8 mouse cellular contexts compared by ENCODE assay signal in genomic region chr1:87418733-87419132, GRCm38 (mm10). TPM values are rescaled to one million over a fixed set of nuclear protein-coding genes. Genes with fewer than 3 reads are reported as not detected.
DNase-seq lines count a peak whose midpoint lies in the region; ATAC-seq and TF ChIP-seq lines count a peak whose summit lies in the region.

No protein-coding gene starts in this region.

- H3K4me2 ChIP-seq in liver, embryonic 12.5 days = no peak overlapping the region
- no peak overlapping the region for H3K4me2 ChIP-seq in liver, embryonic 13.5 days

- no peaks in the 10 kb centered on the region for H3K4me1 ChIP-seq in liver, adult 2 months (ENCODE audit: control insufficient read depth, insufficient read depth, low read length)
- no peaks in the 10 kb centered on the region for H3K4me1 ChIP-seq in liver, embryonic 12.5 days
- no peaks in the 10 kb centered on the region for H3K4me1 ChIP-seq in liver, embryonic 13.5 days (replicated peaks)

- H3K9me3 ChIP-seq in liver, embryonic 12.5 days (replicated peaks) = no peaks in the 10 kb centered on the region
- H3K9me3 ChIP-seq in liver, embryonic 13.5 days (replicated peaks) = no peaks in the 10 kb centered on the region

- TF ChIP-seq POLR2A in liver, adult 2 months (IDR thresholded peaks at IDR 0.05; ENCODE audit: extremely low read depth, insufficient read depth, low read length) = no peak
- no peak for TF ChIP-seq POLR2A in brain, embryonic 14.5 days (IDR thresholded peaks at IDR 0.05; ENCODE audit: borderline replicate concordance, extremely low read depth, insufficient read depth, insufficient read length, poor library complexity, severe bottlenecking)

- no peak overlapping the region for H3K27ac ChIP-seq in liver, adult 2 months (replicated peaks; ENCODE audit: insufficient read depth, low read depth, low read length)
- no peak overlapping the region for H3K27ac ChIP-seq in liver, embryonic 12.5 days
- no peak overlapping the region for H3K27ac ChIP-seq in liver, embryonic 13.5 days

- H3K79me2 ChIP-seq in liver, adult 2 months (ENCODE audit: control insufficient read depth, insufficient read depth, low read length) = no peaks in the 10 kb centered on the region; the same call in 1 of the 2 replicates

- no peak for TF ChIP-seq CTCF in liver, adult 2 months (IDR thresholded peaks at IDR 0.05; ENCODE audit: low read depth, low read length)
- peak; percentile 55; the same call in 1 of the 2 replicates for TF ChIP-seq CTCF in brain, embryonic 14.5 days (IDR thresholded peaks at IDR 0.05; ENCODE audit: borderline replicate concordance, extremely low read depth, insufficient read depth, insufficient read length)

- intact Hi-C loops in gastrocnemius, postnatal 14 days (cut with DNase I; ENCODE audit: low total_unique reads) = no loop called here

- ATAC-seq in liver, embryonic 12.5 days = no peak
- ATAC-seq in liver, embryonic 13.5 days (ENCODE audit: low read depth) = no peak

- H3K27me3 ChIP-seq in liver, adult 2 months (ENCODE audit: control insufficient read depth, insufficient read depth, low read length) = no peaks in the 10 kb centered on the region
- H3K27me3 ChIP-seq in liver, embryonic 12.5 days (replicated peaks) = no peaks in the 10 kb centered on the region
- no peaks in the 10 kb centered on the region for H3K27me3 ChIP-seq in liver, embryonic 13.5 days

- DNase-seq in cerebellum, postnatal 10 days = peak; percentile 30 to 38
- no peak for DNase-seq in cerebellum, adult 11-12 months
- peak; percentile 68 for DNase-seq in liver, adult 2 months (ENCODE audit: extremely low read depth, low read depth, low spot score)
- DNase-seq in brain, embryonic 14.5 days (ENCODE audit: low read depth) = peak; percentile 78
- DNase-seq in liver, embryonic 13.5 days = peak; percentile 10
- DNase-seq in ovary, postnatal 10 days (ENCODE audit: low spot score) = no peak
- DNase-seq in gastrocnemius, postnatal 14 days = no peak

- 79% methylated on average over 4 of the region's 4 CpGs for WGBS in liver, adult 2 months
- 79% methylated on average over 4 of the region's 4 CpGs for WGBS in liver, embryonic 12.5 days (ENCODE audit: insufficient replicate concordance)
- WGBS in liver, embryonic 13.5 days (ENCODE audit: insufficient replicate concordance) = 77% methylated on average over 4 of the region's 4 CpGs

- H3K9ac ChIP-seq in liver, adult 2 months (ENCODE audit: low read depth, low read length) = no peak overlapping the region
- no peak overlapping the region for H3K9ac ChIP-seq in liver, embryonic 12.5 days
- H3K9ac ChIP-seq in liver, embryonic 13.5 days = no peak overlapping the region

- H3K36me3 ChIP-seq in liver, adult 2 months (ENCODE audit: control insufficient read depth, insufficient read depth, low read length) = peaks cover 57% of the 10 kb centered on the region
- H3K36me3 ChIP-seq in liver, embryonic 12.5 days = peaks cover 75% of the 10 kb centered on the region
- peaks cover 59% of the 10 kb centered on the region for H3K36me3 ChIP-seq in liver, embryonic 13.5 days

- H3K4me3 ChIP-seq in liver, adult 2 months (ENCODE audit: insufficient read depth, low read depth, low read length) = no peak overlapping the region
- H3K4me3 ChIP-seq in liver, embryonic 12.5 days = no peak overlapping the region
- no peak overlapping the region for H3K4me3 ChIP-seq in liver, embryonic 13.5 days (replicated peaks)

RNA-seq across cellular contexts. Expression of gene Kcnj13, which starts 24.2 kb away (rescaled TPM):
- total RNA-seq in liver, adult 2 months (2014; rRNA removed) = not detected in 2 replicates
- not detected in 2 replicates for polyA plus RNA-seq in liver, adult 2 months (2012; rRNA removed)
- 0.43 and 0.79 TPM in 2 replicates for polyA plus RNA-seq in liver, embryonic 12.5 days (2016; fragmentation: Nextera tagmentation; extraction: Ambion mirVana)
- polyA plus RNA-seq in brain, embryonic 14.5 days (2012; rRNA removed) = 2.7 and 6.8 TPM in 2 replicates
- 0.32 and 0.35 TPM in 2 replicates for polyA plus RNA-seq in liver, embryonic 13.5 days (2015; fragmentation: Nextera tagmentation; extraction: Ambion mirVana)
- not detected for total RNA-seq in gastrocnemius, postnatal 14 days (2021)

RNA-seq across cellular contexts. Expression of gene Snorc, which starts 51.3 kb away (rescaled TPM):
- total RNA-seq in liver, adult 2 months (2014; rRNA removed) = not detected in 2 replicates
- polyA plus RNA-seq in liver, adult 2 months (2012; rRNA removed) = 0.32 TPM in 1 of 2 replicates, not detected in the other
- not detected in 2 replicates for polyA plus RNA-seq in liver, embryonic 12.5 days (2016; fragmentation: Nextera tagmentation; extraction: Ambion mirVana)
- polyA plus RNA-seq in brain, embryonic 14.5 days (2012; rRNA removed) = 0.40 and 1.0 TPM in 2 replicates
- polyA plus RNA-seq in liver, embryonic 13.5 days (2015; fragmentation: Nextera tagmentation; extraction: Ambion mirVana) = not detected in 2 replicates
- not detected for total RNA-seq in gastrocnemius, postnatal 14 days (2021)

Comparison
In these comparisons a context has a peak if more than half of its experiments do, and no peak if none do; other contexts are left out.
1. DNase-seq: peak in cerebellum, postnatal 10 days (2 of 2), liver, adult 2 months (single experiment), brain, embryonic 14.5 days (single experiment) and liver, embryonic 13.5 days (single experiment); none in cerebellum, adult 11-12 months (single experiment), ovary, postnatal 10 days (single experiment) and gastrocnemius, postnatal 14 days (single experiment).